Mouse (Mus musculus) midbrain, embryonic 11.5 days (tissue): ENCODE measurements around the gene Tmem59l. TPM values are rescaled to one million over a fixed set of nuclear protein-coding genes. Genes with fewer than 3 reads are reported as not detected.

Experiments
- ATAC-seq: fragments of 200-750 bp; cut with Nextera tagmentation; 2 replicates; pipeline ENCODE4 v1.8.0; 2017; ENCODE audit warnings: moderate TSS enrichment, moderate library complexity; ENCODE audit not compliant: low FRiP score
- DNase-seq: peaks from one replicate; pipeline ENCODE4 v3.0.0; 2015; ENCODE audit warnings: low spot score; ENCODE audit errors: missing footprints
- H3K27ac ChIP-seq: fragments of 300-500 bp; sonication (generic); 2 replicates; pipeline ENCODE4 v1.5.1; 2014; ENCODE audit warnings: low read depth, low read length
- H3K27me3 ChIP-seq: fragments of 300-500 bp; sonication (generic); 2 replicates; pipeline ENCODE4 v1.6.1; 2014; ENCODE audit warnings: mild to moderate bottlenecking, low read length, moderate library complexity, mixed read lengths; ENCODE audit not compliant: control insufficient read depth, insufficient read depth
- H3K36me3 ChIP-seq: fragments of 300-500 bp; sonication (generic); 2 replicates; pipeline ENCODE4 v1.6.1; 2014; ENCODE audit warnings: mild to moderate bottlenecking, low read length, moderate library complexity, mixed read lengths; ENCODE audit not compliant: control insufficient read depth, insufficient read depth
- H3K4me1 ChIP-seq: fragments of 300-500 bp; sonication (generic); 2 replicates; pipeline ENCODE4 v1.6.1; 2014; ENCODE audit warnings: low read length; ENCODE audit not compliant: control insufficient read depth, insufficient read depth
- H3K4me2 ChIP-seq: fragments of 300-500 bp; sonication (generic); 2 replicates; pipeline ENCODE4 v1.6.1; 2014; ENCODE audit warnings: mild to moderate bottlenecking, moderate library complexity
- H3K4me3 ChIP-seq: fragments of 300-500 bp; sonication (generic); 2 replicates; pipeline ENCODE4 v1.5.1; 2014; ENCODE audit warnings: low read depth, low read length
- H3K9ac ChIP-seq: fragments of 300-500 bp; sonication (generic); 2 replicates; pipeline ENCODE4 v1.6.1; 2014; ENCODE audit warnings: low read length
- H3K9me3 ChIP-seq: fragments of 300-500 bp; sonication (generic); 2 replicates; pipeline ENCODE4 v1.6.1; 2016; ENCODE audit warnings: low read length; ENCODE audit not compliant: control insufficient read depth
- WGBS: fragments of 180-500 bp; shearing (Covaris S2); extraction: QIAGEN DNeasy Blood & Tissue Kit; methylation state at CpG from one replicate; pipeline ENCODE4 v1.1.7; 2014; 5-methylcytosine and 5-hydroxymethylcytosine counted together
- polyA plus RNA-seq: library from polyadenylated mRNA; unstranded; fragments of >200 nt; fragmentation: Nextera tagmentation; extraction: Ambion mirVana; gene quantifications from 2 replicates; pipeline ENCODE4 v1.2.1, GENCODE M21; 2014

Gene Tmem59l
- polyA plus RNA-seq, 1 experiment from 2014 or later = 12.3 TPM

DNA sequence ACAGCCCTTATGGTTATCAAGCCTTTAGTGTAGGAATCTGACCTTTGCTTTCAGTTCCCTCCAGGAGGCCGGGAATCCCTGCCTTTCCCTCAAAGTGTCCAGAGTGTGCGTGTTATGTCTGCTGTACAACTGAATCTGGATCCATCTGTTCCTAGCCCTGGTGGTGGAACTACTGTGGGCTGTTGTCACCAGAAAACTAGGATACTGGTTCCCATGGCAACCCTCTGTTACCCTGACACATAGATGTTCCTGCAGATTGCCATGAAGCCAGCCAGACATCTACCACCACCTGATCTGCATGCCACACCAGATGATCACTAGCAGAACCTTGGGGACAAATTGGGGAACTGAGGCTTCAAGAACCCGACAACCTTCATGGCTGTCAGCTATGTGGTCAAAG is 5.2 kb downstream of the Tmem59l start:
- H3K9me3 ChIP-seq = no peaks in the 10 kb centered on the region
- H3K4me2 ChIP-seq = no peak overlapping the region
- DNase-seq = no peak
- 86% methylated on average over 3 of the region's 3 CpGs for WGBS
- H3K4me3 ChIP-seq = no peak overlapping the region
- no peak overlapping the region for H3K9ac ChIP-seq
- H3K27ac ChIP-seq = no peak overlapping the region
- peaks cover 26% of the 10 kb centered on the region for H3K27me3 ChIP-seq
- H3K36me3 ChIP-seq = no peaks in the 10 kb centered on the region
- H3K4me1 ChIP-seq = 0 out of 2 replicates have a peak, but pooled peaks cover 2% of the 10 kb centered on the region
- ATAC-seq = no peak

- DNase-seq = peak; percentile 87
- Histone ChIP-seq H3K4me1 (peaks cover 8% of the 10 kb centered on the region), H3K36me3 (no peaks in the 10 kb centered on the region), H3K9me3 (no peaks in the 10 kb centered on the region), H3K4me3 (peak overlapping the region; percentile 57), H3K27ac (no peak overlapping the region), H3K4me2 (peak overlapping the region; percentile 88), H3K27me3 (peaks cover 3% of the 10 kb centered on the region), H3K9ac (no peak overlapping the region)
- WGBS = 3% methylated on average over 21 of the region's 21 CpGs
- ATAC-seq = peak; percentile 49
Measured at GRCm38 (mm10) chr8:70477269-70477982, 9.7 kb downstream of the Tmem59l start.

GRCm38 (mm10) chr8:70476333-70477268 is 10.6 kb downstream of the Tmem59l start, which contains the start of gene Klhl26:
Gene Klhl26, minus strand, starts transcription at chr8:70476968.
- Histone ChIP-seq H3K4me1 (peaks cover 8% of the 10 kb centered on the region), H3K9ac (peak within 1 kb of the TSS; percentile 88), H3K4me2 (peak within 1 kb of the TSS; percentile 88), H3K9me3 (no peaks in the 10 kb centered on the region), H3K27ac (no peak within 1 kb of the TSS), H3K4me3 (peak within 1 kb of the TSS; percentile 57), H3K27me3 (peaks cover 3% of the 10 kb centered on the region), H3K36me3 (no peaks in the 10 kb centered on the region)
- WGBS = under 1% methylated on average over 53 of the region's 53 CpGs
- DNase-seq = peak; percentile 99
- peak; percentile 89 for ATAC-seq

- Histone ChIP-seq H3K4me3 (no peak overlapping the region), H3K4me1 (peaks cover 6% of the 10 kb centered on the region), H3K9me3 (no peaks in the 10 kb centered on the region), H3K4me2 (no peak overlapping the region), H3K27ac (no peak overlapping the region), H3K9ac (no peak overlapping the region), H3K27me3 (no peaks in the 10 kb centered on the region), H3K36me3 (no peaks in the 10 kb centered on the region)
- peak; percentile 57 for DNase-seq
- ATAC-seq = no peak
- 98% methylated on average over 7 of the region's 7 CpGs for WGBS
Measured at GRCm38 (mm10) chr8:70471856-70472255, 15.3 kb downstream of the Tmem59l start.

- ATAC-seq = no peak
- H3K4me1 ChIP-seq = no peaks in the 10 kb centered on the region
- no peaks in the 10 kb centered on the region for H3K36me3 ChIP-seq
- no peak overlapping the region for H3K4me3 ChIP-seq
- H3K9ac ChIP-seq = no peak overlapping the region
- DNase-seq = peak; percentile 37
- H3K4me2 ChIP-seq = no peak overlapping the region
- no peaks in the 10 kb centered on the region for H3K27me3 ChIP-seq
- 60% methylated on average over 2 of the region's 2 CpGs for WGBS
- no peak overlapping the region for H3K27ac ChIP-seq
- H3K9me3 ChIP-seq = no peaks in the 10 kb centered on the region
Measured at GRCm38 (mm10) chr8:70469938-70470337, 17.2 kb downstream of the Tmem59l start.

DNA sequence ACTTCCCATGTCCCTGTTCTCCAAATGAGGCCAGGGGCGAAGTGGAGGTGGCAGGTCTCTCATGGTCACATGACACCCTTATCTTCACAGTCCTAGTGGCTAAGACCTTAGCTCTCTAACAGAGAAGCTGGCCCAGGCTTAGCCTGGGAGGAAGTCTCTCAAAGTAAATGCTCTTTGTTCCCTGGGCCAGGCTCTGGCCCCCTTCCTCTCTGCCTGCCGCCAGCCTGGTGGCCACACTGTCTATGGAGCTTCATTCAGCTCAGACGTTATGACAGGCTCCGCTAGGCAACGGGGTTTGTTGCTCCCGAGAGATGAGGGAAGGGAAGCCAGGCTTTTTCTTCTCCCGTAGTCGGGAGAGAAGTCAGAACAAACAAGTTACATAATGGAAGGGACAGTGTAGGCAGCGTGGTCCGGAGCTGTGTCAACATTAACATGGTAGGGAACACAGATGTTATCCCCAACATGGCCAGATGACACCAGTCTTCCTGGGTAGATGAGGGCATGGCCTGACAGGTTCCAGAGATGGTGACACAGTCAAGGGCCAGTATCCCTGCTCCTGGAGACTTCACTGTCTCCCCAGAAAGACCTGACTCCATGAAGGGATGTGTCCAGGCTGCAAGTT is 17.8 kb downstream of the Tmem59l start:
- ATAC-seq = no peak
- no peak overlapping the region for H3K4me3 ChIP-seq
- WGBS = 60% methylated on average over 10 of the region's 10 CpGs

DNA sequence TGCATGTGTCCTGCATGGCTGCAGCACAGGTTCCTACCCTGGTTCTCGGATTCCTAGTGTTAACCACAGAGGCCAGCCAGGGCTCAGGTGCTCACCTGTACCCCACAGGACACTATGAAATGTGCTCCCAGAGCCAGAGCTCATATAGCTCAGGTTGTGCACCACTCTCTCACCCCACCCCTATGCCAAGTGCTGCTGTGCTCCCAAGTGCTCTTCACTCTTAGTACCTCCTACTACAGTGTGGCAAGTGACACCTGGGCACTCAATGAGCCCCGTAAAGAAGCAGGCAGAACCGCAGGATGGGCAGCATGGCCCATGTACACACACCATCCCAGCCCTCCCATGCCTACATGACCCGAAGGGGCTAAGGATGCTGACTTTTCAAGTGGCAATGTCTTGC is 18.4 kb downstream of the Tmem59l start:
- no peaks in the 10 kb centered on the region for H3K36me3 ChIP-seq
- H3K27ac ChIP-seq = no peak overlapping the region
- WGBS = 90% methylated on average over 4 of the region's 4 CpGs
- no peak for ATAC-seq
- no peaks in the 10 kb centered on the region for H3K27me3 ChIP-seq
- no peaks in the 10 kb centered on the region for H3K9me3 ChIP-seq
- no peak overlapping the region for H3K4me2 ChIP-seq
- H3K4me3 ChIP-seq = no peak overlapping the region
- no peaks in the 10 kb centered on the region for H3K4me1 ChIP-seq
- no peak overlapping the region for H3K9ac ChIP-seq
- DNase-seq = peak; percentile 80

More for the DNA sequence above, 17.8 kb downstream of the Tmem59l start:
- Histone ChIP-seq H3K9me3 (no peaks in the 10 kb centered on the region), H3K4me1 (no peaks in the 10 kb centered on the region), H3K27ac (no peak overlapping the region), H3K27me3 (no peaks in the 10 kb centered on the region), H3K36me3 (no peaks in the 10 kb centered on the region), H3K9ac (no peak overlapping the region), H3K4me2 (no peak overlapping the region)
- peak; percentile 82 for DNase-seq

DNA sequence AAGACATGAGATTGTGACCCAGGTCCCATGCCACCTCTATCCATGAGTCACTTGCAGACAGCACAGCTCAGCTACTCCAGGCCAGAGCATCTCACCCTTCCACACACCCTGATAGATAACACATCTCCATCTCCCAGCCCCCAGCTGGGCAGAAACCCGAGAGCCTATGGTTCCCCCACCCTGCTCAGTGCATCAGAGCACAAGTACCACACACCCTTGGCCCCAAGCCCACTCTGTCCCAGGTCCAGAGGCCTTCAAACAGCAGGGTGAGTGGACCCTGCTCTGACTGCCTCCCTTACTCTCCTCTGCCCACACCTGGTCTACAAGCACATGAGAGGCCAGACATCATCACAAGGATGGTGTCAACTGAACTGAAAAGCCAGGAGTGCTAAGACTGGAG is 19.3 kb downstream of the Tmem59l start:
- Histone ChIP-seq H3K36me3 (no peaks in the 10 kb centered on the region), H3K9ac (no peak overlapping the region), H3K4me1 (no peaks in the 10 kb centered on the region), H3K4me3 (no peak overlapping the region), H3K9me3 (no peaks in the 10 kb centered on the region), H3K27ac (no peak overlapping the region), H3K4me2 (no peak overlapping the region), H3K27me3 (no peaks in the 10 kb centered on the region)
- DNase-seq (peak; percentile 37), ATAC-seq (no peak)
- WGBS = 88% methylated on average over 1 of the region's 1 CpGs
